Mouse (Mus musculus) midbrain, embryonic 13.5 days (tissue): Measurements from ENCODE around the gene Kri1. TPM values are rescaled to one million over a fixed set of nuclear protein-coding genes. Genes with fewer than 3 reads are reported as not detected.
"Not testable (repeated sequence)": the region's sequence is repeated elsewhere in the genome, so short reads cannot be mapped to it uniquely, and the experiment has no call there.

ENCODE experiments used
- ATAC-seq: fragments of 200-750 bp; cut with Nextera tagmentation; 2 replicates; pipeline ENCODE4 v1.8.0; 2017; ENCODE audit warnings: mild to moderate bottlenecking, moderate TSS enrichment, moderate library complexity
- H3K27ac ChIP-seq: fragments of 300-500 bp; sonication (generic); 2 replicates; pipeline ENCODE4 v1.5.1; 2015; ENCODE audit warnings: inconsistent platforms, mild to moderate bottlenecking, moderate library complexity
- H3K27me3 ChIP-seq: fragments of 300-500 bp; sonication (generic); 2 replicates; pipeline ENCODE4 v1.6.1; 2015; ENCODE audit warnings: mild to moderate bottlenecking, inconsistent platforms
- H3K36me3 ChIP-seq: fragments of 300-500 bp; sonication (generic); 2 replicates; pipeline ENCODE4 v1.6.1; 2015; ENCODE audit warnings: mild to moderate bottlenecking, inconsistent platforms
- H3K4me1 ChIP-seq: fragments of 300-500 bp; sonication (generic); replicated peaks from 2 replicates; pipeline ENCODE4 v1.6.1; 2015; ENCODE audit warnings: inconsistent platforms
- H3K4me2 ChIP-seq: fragments of 300-500 bp; sonication (generic); replicated peaks from 2 replicates; pipeline ENCODE4 v1.6.1; 2015; ENCODE audit warnings: moderate library complexity, mild to moderate bottlenecking, inconsistent platforms
- H3K4me3 ChIP-seq: fragments of 300-500 bp; sonication (generic); replicated peaks from 2 replicates; pipeline ENCODE4 v1.5.1; 2015; ENCODE audit warnings: mild to moderate bottlenecking, inconsistent platforms
- H3K9ac ChIP-seq: fragments of 300-500 bp; sonication (generic); replicated peaks from 2 replicates; pipeline ENCODE4 v1.6.1; 2015; ENCODE audit warnings: mild to moderate bottlenecking, inconsistent platforms
- H3K9me3 ChIP-seq: fragments of 300-500 bp; sonication (generic); 2 replicates; pipeline ENCODE4 v1.6.1; 2016; ENCODE audit warnings: mild to moderate bottlenecking, inconsistent platforms
- WGBS: fragments of 180-500 bp; shearing (Covaris S2); methylation state at CpG from one replicate; pipeline ENCODE4 v1.1.7; 2015; 5-methylcytosine and 5-hydroxymethylcytosine counted together
- polyA plus RNA-seq: library from polyadenylated mRNA; unstranded; fragments of >200 nt; fragmentation: Nextera tagmentation; extraction: Ambion mirVana; gene quantifications from 2 replicates; pipeline ENCODE4 v1.2.1, GENCODE M21; 2015

Kri1 gene
- polyA plus RNA-seq, 1 experiment from 2014 or later: 21.6 TPM

DNA sequence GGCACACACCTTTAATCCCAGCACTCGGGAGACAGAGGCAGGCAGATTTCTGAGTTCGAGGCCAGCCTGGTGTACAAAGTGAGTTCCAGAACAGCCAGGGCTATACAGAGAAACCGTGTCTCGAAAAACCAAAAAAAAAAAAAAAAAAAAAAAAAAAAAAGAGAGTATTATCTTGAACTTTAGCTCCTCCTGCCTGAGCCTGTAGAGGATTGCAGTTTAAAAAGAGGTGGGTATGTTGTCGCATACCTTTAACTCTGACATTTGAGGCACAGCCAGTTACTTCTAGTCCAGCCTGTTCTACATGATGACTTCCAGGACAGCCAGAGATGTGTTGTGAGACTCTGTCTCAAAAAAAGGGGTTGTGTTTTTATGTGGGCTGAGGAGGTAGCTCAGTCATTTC, 18.2 kb downstream of the Kri1 start:
- H3K27ac ChIP-seq, H3K27me3 ChIP-seq, H3K9me3 ChIP-seq, ATAC-seq, H3K9ac ChIP-seq, H3K4me2 ChIP-seq, H3K4me3 ChIP-seq: not testable (repeated sequence)
- Histone ChIP-seq H3K4me1 (peaks cover 21% of the 10 kb centered on the region), H3K36me3 (peaks cover 76% of the 10 kb centered on the region)
- WGBS: 89% methylated on average over 5 of the region's 5 CpGs

DNA sequence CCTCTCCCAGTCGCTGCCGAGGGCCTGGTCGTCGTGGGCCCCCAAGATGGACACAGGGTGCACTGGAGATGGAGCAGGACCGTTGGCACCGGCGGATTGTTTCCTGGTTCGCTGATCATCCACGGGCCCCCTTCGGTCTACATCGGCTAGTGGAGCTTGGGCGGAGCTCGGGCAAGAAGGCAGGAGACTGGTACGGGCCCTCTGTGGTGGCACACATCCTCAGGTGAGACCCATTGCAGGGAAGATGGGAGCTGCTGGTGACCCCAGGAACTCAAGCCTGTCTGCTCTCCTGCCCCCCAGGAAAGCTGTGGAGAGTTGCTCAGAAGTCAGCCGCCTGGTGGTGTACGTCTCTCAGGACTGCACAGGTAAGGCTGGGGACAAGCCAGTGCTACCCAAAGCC, 19.5 kb downstream of the Kri1 start:
- 93% methylated on average over 16 of the region's 16 CpGs for WGBS
- no peak for ATAC-seq
- peaks cover 63% of the 10 kb centered on the region for H3K36me3 ChIP-seq
- no peak overlapping the region for H3K9ac ChIP-seq
- no peak overlapping the region for H3K27ac ChIP-seq
- no peaks in the 10 kb centered on the region for H3K27me3 ChIP-seq
- H3K9me3 ChIP-seq: no peaks in the 10 kb centered on the region
- peaks cover 25% of the 10 kb centered on the region for H3K4me1 ChIP-seq
- H3K4me2 ChIP-seq: no peak overlapping the region
- no peak overlapping the region for H3K4me3 ChIP-seq

DNA sequence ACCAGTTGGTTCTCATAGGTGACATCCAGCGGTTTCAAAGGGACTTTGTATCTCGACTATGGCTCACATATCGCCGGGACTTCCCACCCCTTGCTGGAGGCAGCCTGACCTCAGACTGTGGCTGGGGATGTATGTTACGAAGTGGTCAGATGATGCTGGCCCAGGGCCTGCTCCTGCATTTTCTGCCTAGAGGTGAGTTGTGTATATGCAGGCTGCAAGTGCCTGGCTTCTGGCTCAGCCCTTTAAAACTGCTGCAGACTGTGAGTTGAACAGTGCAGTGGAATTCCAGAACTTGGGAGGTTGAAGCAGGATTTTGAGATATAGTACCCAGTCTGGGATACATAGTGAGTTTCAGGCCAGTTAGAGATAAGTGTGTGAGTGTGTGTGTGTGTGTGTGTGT, 20.9 kb downstream of the Kri1 start:
- no peak for ATAC-seq
- Histone ChIP-seq H3K36me3 (peaks cover 49% of the 10 kb centered on the region), H3K4me2 (peak overlapping the region; percentile 93), H3K4me1 (peaks cover 25% of the 10 kb centered on the region), H3K27ac (no peak overlapping the region), H3K4me3 (0 out of 2 replicates have a peak overlapping the region, but pooled peaks have one; percentile 0), H3K9me3 (no peaks in the 10 kb centered on the region), H3K27me3 (no peaks in the 10 kb centered on the region), H3K9ac (no peak overlapping the region; the same call in 1 of the 2 replicates)
- 89% methylated on average over 5 of the region's 5 CpGs for WGBS

DNA sequence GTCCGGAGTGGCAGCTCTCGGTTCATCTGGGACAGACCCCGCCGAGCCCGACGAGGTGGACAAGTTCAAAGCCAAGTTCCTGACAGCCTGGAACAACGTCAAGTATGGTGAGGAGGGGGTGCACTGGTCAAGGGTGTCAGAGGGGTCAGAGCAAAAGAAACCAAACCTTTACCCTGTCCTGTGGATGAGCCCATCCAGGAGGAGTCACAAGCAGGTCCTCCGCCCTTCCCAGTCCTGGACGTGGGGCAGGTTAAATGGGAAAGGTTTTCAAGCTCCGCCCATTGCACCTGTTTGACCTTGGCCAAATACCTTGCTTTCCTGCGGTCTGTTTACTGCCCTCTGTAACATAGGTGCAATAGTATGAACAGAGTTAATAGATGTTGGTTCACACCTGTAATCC, 22.2 kb downstream of the Kri1 start:
- 7% methylated on average over 11 of the region's 11 CpGs for WGBS
- Histone ChIP-seq H3K27ac (0 out of 2 replicates have a peak overlapping the region, but pooled peaks have one; percentile 67), H3K4me1 (peaks cover 25% of the 10 kb centered on the region)

DNA sequence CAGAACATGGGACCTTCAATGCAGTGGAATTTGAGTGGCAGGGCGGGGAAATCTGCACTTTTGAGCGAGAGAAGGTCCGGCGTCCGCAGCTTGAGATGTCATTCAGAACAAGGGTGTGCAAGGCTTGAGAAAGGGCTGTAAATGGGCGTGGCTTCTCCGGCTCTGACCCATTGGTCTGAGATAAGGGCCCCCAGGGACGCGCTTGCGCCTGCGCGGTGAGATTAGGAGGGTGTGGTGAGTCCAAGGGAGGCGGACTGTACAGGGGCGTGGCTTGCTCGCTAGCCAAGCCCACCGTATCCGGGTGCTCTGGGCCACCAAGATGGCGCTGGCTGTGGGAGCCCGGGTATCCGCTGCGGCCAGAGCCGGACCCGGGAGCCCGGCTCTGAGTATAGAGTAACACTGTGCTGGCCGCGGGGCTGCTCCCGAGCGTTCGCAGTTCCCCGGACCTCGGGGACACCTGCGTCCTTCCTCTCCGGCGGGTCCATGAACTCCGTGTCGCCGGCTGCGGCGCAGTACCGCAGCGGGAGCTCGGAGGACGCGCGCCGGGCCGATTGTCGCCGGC, 22.7 kb downstream of the Kri1 start, which contains the start of gene Atg4d:
Atg4d (plus strand) TSS at position 294 of the 562 bp plus-strand sequence.
- H3K27ac ChIP-seq: peak within 1 kb of the TSS; percentile 80
- WGBS: under 1% methylated on average over 49 of the region's 49 CpGs
- peaks cover 25% of the 10 kb centered on the region for H3K4me1 ChIP-seq
- ATAC-seq: peak; percentile 98
- H3K9ac ChIP-seq: peak within 1 kb of the TSS; percentile 82
- H3K4me3 ChIP-seq: peak within 1 kb of the TSS; percentile 72
- no peaks in the 10 kb centered on the region for H3K9me3 ChIP-seq
- peaks cover under 1% of the 10 kb centered on the region; the same call in 1 of the 2 replicates for H3K27me3 ChIP-seq
- H3K36me3 ChIP-seq: peaks cover 31% of the 10 kb centered on the region
- peak within 1 kb of the TSS; percentile 93 for H3K4me2 ChIP-seq

More for the DNA sequence above, 22.2 kb downstream of the Kri1 start:
- Histone ChIP-seq H3K36me3 (peaks cover 36% of the 10 kb centered on the region), H3K9me3 (no peaks in the 10 kb centered on the region), H3K4me3 (peak overlapping the region; percentile 72), H3K4me2 (peak overlapping the region; percentile 93), H3K27me3 (no peaks in the 10 kb centered on the region), H3K9ac (peak overlapping the region; percentile 82)
- no peak; the same call in none of the 2 replicates for ATAC-seq

DNA sequence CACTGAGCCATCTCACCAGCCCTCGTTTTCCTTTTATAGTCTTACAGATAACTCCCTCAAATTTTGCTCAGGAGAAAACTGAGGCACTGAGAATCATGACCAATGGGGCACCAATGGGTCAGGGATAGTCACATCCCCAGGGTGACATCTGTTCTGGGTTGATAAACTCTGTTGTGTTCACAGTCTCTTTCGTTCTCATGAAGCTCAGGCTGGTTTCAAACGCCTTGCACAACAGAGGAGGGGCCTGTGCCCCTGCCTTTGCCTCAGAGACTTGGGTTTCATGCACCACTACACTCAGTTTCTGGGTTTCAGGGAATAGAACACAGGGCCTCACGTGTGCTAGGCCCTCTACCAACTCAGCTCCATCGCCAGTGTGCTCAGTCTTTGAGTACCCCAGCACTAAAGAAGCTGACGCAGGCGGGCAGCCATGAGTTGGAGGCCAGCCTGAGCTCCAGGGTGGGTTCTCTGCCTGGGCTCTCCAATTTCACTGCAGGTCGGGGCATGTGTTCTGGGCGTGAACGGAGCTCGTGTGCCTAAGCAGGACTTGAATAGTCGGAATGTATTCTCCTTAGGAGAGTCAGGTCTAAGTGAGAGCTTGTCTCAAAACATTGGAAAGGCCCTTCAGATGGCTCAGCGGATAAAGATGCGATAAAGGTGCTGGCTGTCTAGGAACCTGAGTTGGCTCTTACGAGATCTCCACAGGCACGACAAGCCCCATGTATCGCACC, 23.3 kb downstream of the Kri1 start:
- H3K4me1 ChIP-seq: peaks cover 25% of the 10 kb centered on the region
- ATAC-seq: no peak
- H3K36me3 ChIP-seq: peaks cover 24% of the 10 kb centered on the region
- H3K27me3 ChIP-seq: peaks cover 7% of the 10 kb centered on the region; the same call in 1 of the 2 replicates
- H3K4me2 ChIP-seq: peak overlapping the region; percentile 93
- H3K4me3 ChIP-seq: peak overlapping the region; percentile 72
- WGBS: 15% methylated on average over 17 of the region's 17 CpGs
- peak overlapping the region; percentile 82 for H3K9ac ChIP-seq
- H3K9me3 ChIP-seq: no peaks in the 10 kb centered on the region
- peak overlapping the region; percentile 80 for H3K27ac ChIP-seq

DNA sequence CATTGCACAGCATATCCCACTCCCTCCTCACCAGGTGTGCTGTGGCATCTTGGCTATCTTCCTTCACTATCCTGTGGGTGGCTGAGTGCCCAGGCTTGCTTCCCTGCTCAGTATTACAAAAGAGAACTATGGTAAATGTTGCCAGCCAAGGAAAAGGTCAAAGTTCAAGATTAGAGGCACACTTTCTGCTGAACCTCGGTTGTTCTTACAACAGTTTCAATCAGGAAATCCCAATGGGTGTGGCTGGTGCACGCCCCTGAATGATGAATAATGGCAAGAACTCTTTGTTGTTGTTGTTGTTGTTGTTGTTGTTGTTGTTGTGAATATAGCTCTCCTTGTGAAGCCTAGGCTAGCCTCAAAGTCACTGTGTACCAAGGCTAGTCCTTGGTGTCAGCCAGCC, 25.9 kb downstream of the Kri1 start:
- ATAC-seq: no peak
- H3K4me3 ChIP-seq: no peak overlapping the region
- no peak overlapping the region for H3K27ac ChIP-seq
- H3K27me3 ChIP-seq: peaks cover 10% of the 10 kb centered on the region; the same call in 1 of the 2 replicates
- H3K4me1 ChIP-seq: peaks cover 20% of the 10 kb centered on the region
- H3K36me3 ChIP-seq: peaks cover 1% of the 10 kb centered on the region; the same call in 1 of the 2 replicates
- H3K9ac ChIP-seq: no peak overlapping the region
- WGBS: 66% methylated on average over 2 of the region's 2 CpGs
- H3K4me2 ChIP-seq: no peak overlapping the region
- no peaks in the 10 kb centered on the region for H3K9me3 ChIP-seq

DNA sequence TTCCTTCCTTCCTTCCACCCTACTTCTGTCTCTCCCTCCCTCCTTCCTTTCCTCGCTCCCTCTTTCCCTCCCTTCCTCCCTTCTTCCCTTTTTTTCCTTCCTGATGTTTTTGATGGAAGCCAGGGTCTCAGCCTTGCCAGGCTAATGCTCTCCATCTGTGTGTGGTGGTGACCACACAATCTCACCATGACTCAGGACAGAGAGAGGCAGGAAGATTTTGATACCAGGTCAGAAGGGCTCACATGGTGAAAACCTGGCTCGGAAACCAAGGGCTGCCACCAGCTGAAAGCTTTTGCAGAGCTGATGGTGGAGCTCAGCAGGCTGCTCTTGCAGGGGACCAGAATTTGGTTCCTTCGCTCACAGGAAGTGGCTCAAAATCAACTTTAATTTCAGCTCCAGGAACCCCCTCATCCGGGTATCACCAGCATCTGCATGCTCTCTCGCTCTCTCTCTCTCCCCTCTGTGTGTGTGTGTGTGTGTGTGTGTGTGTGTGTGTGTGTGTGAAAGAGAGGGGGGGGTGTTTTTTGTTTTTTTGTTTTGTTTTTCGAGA, 27.2 kb downstream of the Kri1 start:
- peaks cover 7% of the 10 kb centered on the region for H3K4me1 ChIP-seq
- peaks cover 10% of the 10 kb centered on the region; the same call in 1 of the 2 replicates for H3K27me3 ChIP-seq
- no peak for ATAC-seq
- no peaks in the 10 kb centered on the region for H3K36me3 ChIP-seq
- 85% methylated on average over 6 of the region's 6 CpGs for WGBS
- H3K9ac ChIP-seq: no peak overlapping the region
- H3K9me3 ChIP-seq: no peaks in the 10 kb centered on the region
- no peak overlapping the region for H3K4me3 ChIP-seq
- H3K4me2 ChIP-seq: no peak overlapping the region
- no peak overlapping the region for H3K27ac ChIP-seq

DNA sequence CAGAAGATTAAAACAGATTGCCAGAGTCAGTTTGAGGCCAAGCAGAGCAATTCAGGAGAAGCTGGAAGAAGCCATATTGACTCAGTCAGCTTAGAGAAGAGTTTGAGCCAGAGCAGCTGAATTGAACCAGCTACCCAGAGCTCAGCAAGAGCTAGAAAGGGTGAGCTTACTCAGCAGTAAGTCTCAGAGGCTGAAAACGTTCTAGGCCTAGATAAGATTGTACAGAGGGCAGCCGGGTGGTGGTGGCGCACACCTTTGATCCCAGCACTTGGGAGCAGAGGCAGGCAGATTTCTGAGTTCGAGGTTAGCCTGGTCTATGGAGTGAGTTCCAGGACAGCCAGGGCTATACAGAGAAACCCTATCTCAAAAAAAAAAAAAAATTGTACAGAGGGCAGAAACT, 31.4 kb downstream of the Kri1 start:
- not testable (repeated sequence) for H3K4me3 ChIP-seq, H3K4me2 ChIP-seq, H3K27ac ChIP-seq, H3K36me3 ChIP-seq, H3K9me3 ChIP-seq, ATAC-seq, H3K4me1 ChIP-seq, H3K9ac ChIP-seq
- 86% methylated on average over 4 of the region's 4 CpGs for WGBS
- H3K27me3 ChIP-seq: peaks cover 23% of the 10 kb centered on the region

DNA sequence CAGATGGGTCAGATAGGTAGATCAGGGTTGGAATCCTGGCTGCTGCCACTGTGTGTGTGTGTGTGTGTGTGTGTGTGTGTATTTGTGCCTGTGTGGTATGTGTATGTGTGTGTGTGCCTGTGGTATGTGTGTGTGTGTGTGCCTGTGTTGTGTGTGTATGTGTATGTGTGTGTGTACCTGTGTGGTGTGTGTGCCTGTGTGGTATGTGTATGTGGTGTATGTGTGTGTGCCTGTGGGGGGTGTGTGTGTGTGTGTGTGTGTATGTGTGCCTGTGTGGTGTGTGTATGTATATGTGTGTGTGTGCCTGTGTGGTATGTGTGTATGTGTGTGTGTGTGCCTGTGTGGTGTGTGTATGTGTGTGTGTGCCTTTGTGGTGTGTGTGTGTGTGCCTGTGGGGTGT, 33.1 kb downstream of the Kri1 start:
- Histone ChIP-seq H3K4me1 (no peaks in the 10 kb centered on the region), H3K4me3 (no peak overlapping the region), H3K36me3 (no peaks in the 10 kb centered on the region), H3K27ac (no peak overlapping the region), H3K9ac (no peak overlapping the region), H3K27me3 (peaks cover 34% of the 10 kb centered on the region), H3K9me3 (no peaks in the 10 kb centered on the region), H3K4me2 (no peak overlapping the region)
- no peak for ATAC-seq

DNA sequence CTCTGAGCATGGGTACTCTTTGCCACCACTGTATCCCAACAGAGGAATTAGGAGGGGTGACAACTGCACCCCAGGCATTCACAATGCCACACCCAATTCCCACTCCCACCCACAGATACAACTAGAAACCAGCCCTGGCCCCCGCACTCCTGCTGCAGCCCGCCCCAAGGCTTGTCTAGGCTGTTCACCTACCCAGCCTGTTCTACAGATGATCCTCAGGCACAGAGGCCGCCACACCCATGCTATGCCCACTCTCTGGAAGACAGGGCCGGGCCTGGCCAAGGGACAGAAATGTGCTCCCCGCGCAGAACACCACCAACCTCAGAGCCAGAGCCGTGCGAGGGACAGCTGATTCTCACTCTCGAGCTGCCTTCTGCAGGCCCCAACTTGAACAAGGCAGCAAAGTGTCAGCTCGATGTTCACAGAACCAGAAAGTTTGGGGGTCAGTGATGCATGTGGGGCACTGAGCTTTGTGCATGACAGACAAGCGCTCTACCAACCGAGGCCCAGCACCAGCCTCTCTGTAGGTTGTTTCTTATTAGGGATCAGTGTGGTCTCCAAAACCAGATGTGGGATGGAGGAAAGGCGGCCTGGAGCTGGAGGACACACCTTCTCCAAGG, 36.5 kb downstream of the Kri1 start:
- Histone ChIP-seq H3K4me1 (peaks cover 5% of the 10 kb centered on the region; the same call in 1 of the 2 replicates), H3K9ac (no peak overlapping the region), H3K27me3 (peaks cover 62% of the 10 kb centered on the region), H3K4me3 (no peak overlapping the region), H3K4me2 (no peak overlapping the region), H3K9me3 (no peaks in the 10 kb centered on the region), H3K27ac (no peak overlapping the region), H3K36me3 (no peaks in the 10 kb centered on the region)
- 74% methylated on average over 13 of the region's 13 CpGs for WGBS
- ATAC-seq: no peak

DNA sequence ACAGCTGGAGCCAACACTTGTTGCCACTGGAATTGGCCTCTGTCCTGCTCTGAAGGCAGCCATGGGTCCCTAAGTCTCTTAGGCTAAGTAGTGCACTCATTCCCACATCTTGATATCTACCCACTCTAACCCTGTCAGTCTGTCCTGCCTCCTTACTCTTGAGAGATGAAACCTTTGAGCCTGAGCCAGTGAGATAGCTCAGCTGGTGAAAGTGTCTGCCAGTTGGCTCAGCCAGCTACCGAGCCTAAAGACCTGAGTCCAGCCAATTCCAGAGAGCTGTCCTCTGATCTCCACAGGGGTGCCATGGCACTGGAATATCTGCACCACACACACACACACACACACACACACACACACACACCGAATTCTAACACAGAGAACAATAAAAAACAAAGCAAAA, 37.3 kb downstream of the Kri1 start:
- H3K36me3 ChIP-seq: no peaks in the 10 kb centered on the region
- ATAC-seq: no peak
- WGBS: 48% methylated on average over 2 of the region's 2 CpGs
- H3K27ac ChIP-seq: no peak overlapping the region
- H3K27me3 ChIP-seq: peaks cover 69% of the 10 kb centered on the region
- H3K4me3 ChIP-seq: no peak overlapping the region
- H3K9me3 ChIP-seq: no peaks in the 10 kb centered on the region
- H3K9ac ChIP-seq: no peak overlapping the region
- H3K4me2 ChIP-seq: no peak overlapping the region
- peaks cover 5% of the 10 kb centered on the region for H3K4me1 ChIP-seq
